Mouse (Mus musculus) ovary, postnatal 10 days (tissue): ENCODE measurements around the gene Pakap.

ENCODE experiments used
- DNase-seq: peaks from one replicate; pipeline ENCODE4 v3.0.0; 2022; ENCODE audit warnings: low spot score

Gene Pakap

GRCm38 (mm10) chr4:57802411-57802810 is 234.4 kb downstream of the Pakap start:
- DNase-seq = no peak

GRCm38 (mm10) chr4:57804902-57805301 is 236.9 kb downstream of the Pakap start:
- DNase-seq = no peak

GRCm38 (mm10) chr4:57809449-57809848 is 241.5 kb downstream of the Pakap start:
- no peak for DNase-seq

GRCm38 (mm10) chr4:57812075-57812474 is 244.1 kb downstream of the Pakap start:
- DNase-seq = no peak

- DNase-seq = no peak
Measured at GRCm38 (mm10) chr4:57812916-57813575, 245.1 kb downstream of the Pakap start.

GRCm38 (mm10) chr4:57813576-57813945 is 245.6 kb downstream of the Pakap start:
- no peak for DNase-seq

GRCm38 (mm10) chr4:57815355-57815754 is 247.4 kb downstream of the Pakap start:
- DNase-seq = no peak

GRCm38 (mm10) chr4:57816146-57816545 is 248.2 kb downstream of the Pakap start:
- DNase-seq = no peak

- no peak for DNase-seq
Measured at GRCm38 (mm10) chr4:57820839-57821374, 252.9 kb downstream of the Pakap start.

GRCm38 (mm10) chr4:57821556-57822356 is 253.8 kb downstream of the Pakap start:
- DNase-seq = no peak

- no peak for DNase-seq
Measured at GRCm38 (mm10) chr4:57822641-57823040, 254.7 kb downstream of the Pakap start.

GRCm38 (mm10) chr4:57824626-57825240 is 256.8 kb downstream of the Pakap start:
- no peak for DNase-seq

- no peak for DNase-seq
Measured at GRCm38 (mm10) chr4:57826272-57826671, 258.3 kb downstream of the Pakap start.

GRCm38 (mm10) chr4:57829131-57829530 is 261.2 kb downstream of the Pakap start:
- no peak for DNase-seq

- no peak for DNase-seq
Measured at GRCm38 (mm10) chr4:57829740-57830139, 261.8 kb downstream of the Pakap start.

- no peak for DNase-seq
Measured at GRCm38 (mm10) chr4:57832318-57832717, 264.3 kb downstream of the Pakap start.

GRCm38 (mm10) chr4:57833060-57833459 is 265.1 kb downstream of the Pakap start:
- DNase-seq = no peak

- DNase-seq = no peak
Measured at GRCm38 (mm10) chr4:57834141-57834540, 266.2 kb downstream of the Pakap start.

GRCm38 (mm10) chr4:57837089-57837488 is 269.1 kb downstream of the Pakap start:
- DNase-seq = no peak

- DNase-seq = no peak
Measured at GRCm38 (mm10) chr4:57839343-57839742, 271.4 kb downstream of the Pakap start.

- no peak for DNase-seq
Measured at GRCm38 (mm10) chr4:57841911-57842310, 273.9 kb downstream of the Pakap start.

- DNase-seq = no peak
Measured at GRCm38 (mm10) chr4:57842472-57843305, 274.7 kb downstream of the Pakap start.
